ENCODE assay signal across 8 mouse cellular contexts in the genomic region with DNA sequence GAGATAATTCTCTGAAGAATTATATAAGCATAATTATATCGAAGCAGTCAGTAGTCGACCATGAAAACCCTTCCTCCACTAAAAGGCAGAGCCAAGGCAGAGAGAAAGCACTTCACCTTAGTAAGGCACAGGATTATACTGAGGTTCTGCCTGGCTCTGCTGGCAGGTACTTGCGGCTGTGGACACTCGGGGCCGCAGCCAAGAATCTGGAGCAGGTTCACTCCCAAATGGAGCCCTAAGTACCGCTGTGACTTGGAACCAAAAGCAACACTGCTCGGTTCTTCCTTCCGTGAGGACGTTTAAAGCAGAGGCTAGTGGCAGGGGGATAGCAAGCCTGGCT. TPM values are rescaled to one million over a fixed set of nuclear protein-coding genes. Genes with fewer than 3 reads are reported as not detected.
A peak's percentile ranks its signal among the peaks of the same experiment; 100 is the strongest.
DNase-seq lines count a peak whose midpoint lies in the region; ATAC-seq and TF ChIP-seq lines count a peak whose summit lies in the region.

No protein-coding gene starts in this region.

- H3K27ac ChIP-seq in heart, embryonic 10.5 days: peak overlapping the region; percentile 93
- no peak overlapping the region for H3K27ac ChIP-seq in MEL (ENCODE audit: control insufficient read depth, low read depth, low read length)
- peak overlapping the region; percentile 72 for H3K27ac ChIP-seq in hindbrain, embryonic 11.5 days (ENCODE audit: low read depth, low read length)

- DNase-seq in heart, embryonic 10.5 days (ENCODE audit: low spot score): no peak
- DNase-seq in heart, postnatal 4 days: no peak
- DNase-seq in MEL (ENCODE audit: low read depth, low spot score): no peak
- DNase-seq in hindbrain, embryonic 11.5 days (ENCODE audit: low spot score): no peak
- peak; percentile 26 for DNase-seq in lung, postnatal 14 days
- no peak for DNase-seq in embryo, embryonic 10 days (ENCODE audit: low spot score)
- no peak for DNase-seq in right cerebral cortex, postnatal 25 days
- DNase-seq in thymus, adult 18-20 months: no peak

- WGBS in heart, embryonic 10.5 days: 6% methylated on average over 9 of the region's 9 CpGs
- 6% methylated on average over 9 of the region's 9 CpGs for WGBS in hindbrain, embryonic 11.5 days

- no peaks in the 10 kb centered on the region for H3K27me3 ChIP-seq in heart, embryonic 10.5 days (ENCODE audit: insufficient read depth, poor library complexity, severe bottlenecking)
- peaks cover 0 to 4% of the 10 kb centered on the region in 2 experiments; a peak in 3 of 4 replicates for H3K27me3 ChIP-seq in MEL (ENCODE audit: control insufficient read depth in 1 of 2, insufficient read depth in 2 of 2, low read length in 2 of 2)
- H3K27me3 ChIP-seq in hindbrain, embryonic 11.5 days (ENCODE audit: control insufficient read depth, insufficient read depth, low read length): no peaks in the 10 kb centered on the region

- H3K36me3 ChIP-seq in heart, embryonic 10.5 days: no peaks in the 10 kb centered on the region
- peaks cover 0 to 12% of the 10 kb centered on the region in 2 experiments; a peak in 2 of 4 replicates for H3K36me3 ChIP-seq in MEL (ENCODE audit: control insufficient read depth in 1 of 2, insufficient read depth in 2 of 2, low read length in 2 of 2)
- H3K36me3 ChIP-seq in hindbrain, embryonic 11.5 days (ENCODE audit: control insufficient read depth, insufficient read depth, low read length): no peaks in the 10 kb centered on the region

- peak overlapping the region; percentile 89 for H3K4me3 ChIP-seq in heart, embryonic 10.5 days
- peak overlapping the region; percentile 59 to 78 for H3K4me3 ChIP-seq in MEL (ENCODE audit: control insufficient read depth in 1 of 2, insufficient read depth in 1 of 2, low read depth in 2 of 2, low read length in 2 of 2)
- peak overlapping the region; percentile 68 for H3K4me3 ChIP-seq in hindbrain, embryonic 11.5 days (ENCODE audit: low read depth, low read length)

- no peak for TF ChIP-seq CTCF in MEL (IDR thresholded peaks at IDR 0.05 in 2 of 3, conservative IDR thresholded peaks at IDR 0.05 in 1 of 3; ENCODE audit: control insufficient read depth in 1 of 3, insufficient read depth in 1 of 3, low read depth in 2 of 3, low read length in 3 of 3, poor library complexity in 1 of 3, severe bottlenecking in 1 of 3)

- no peak for TF ChIP-seq POLR2A in MEL (IDR thresholded peaks at IDR 0.05; ENCODE audit: control insufficient read depth in 1 of 2, insufficient read depth in 1 of 2, low read depth in 1 of 2, low read length in 2 of 2, poor library complexity in 1 of 2)

- peak overlapping the region; percentile 77 for H3K4me2 ChIP-seq in hindbrain, embryonic 11.5 days (replicated peaks; ENCODE audit: low read depth, low read length)

- TF ChIP-seq EP300 in MEL (IDR thresholded peaks at IDR 0.05; ENCODE audit: low read depth in 1 of 2, low read length in 2 of 2): no peak

- TF ChIP-seq RAD21 in MEL (IDR thresholded peaks at IDR 0.05; ENCODE audit: low read depth, low read length): no peak

- ATAC-seq in hindbrain, embryonic 11.5 days (ENCODE audit: low FRiP score): no peak

- H3K9ac ChIP-seq in MEL (ENCODE audit: control insufficient read depth, low read depth, low read length, poor library complexity, severe bottlenecking): peak overlapping the region; percentile 49
- peak overlapping the region; percentile 51 for H3K9ac ChIP-seq in hindbrain, embryonic 11.5 days (ENCODE audit: low read depth, low read length)

- H3K9me3 ChIP-seq in heart, embryonic 10.5 days: no peaks in the 10 kb centered on the region
- H3K9me3 ChIP-seq in MEL (replicated peaks; ENCODE audit: insufficient read depth, low read length): no peaks in the 10 kb centered on the region
- H3K9me3 ChIP-seq in hindbrain, embryonic 11.5 days (ENCODE audit: control insufficient read depth, low read length): no peaks in the 10 kb centered on the region

- peaks cover 3% of the 10 kb centered on the region; the same call in 1 of the 2 replicates for H3K4me1 ChIP-seq in heart, embryonic 10.5 days
- H3K4me1 ChIP-seq in MEL (ENCODE audit: control insufficient read depth in 1 of 2, insufficient read depth in 2 of 2, low read length in 2 of 2): peaks cover 0 to 3% of the 10 kb centered on the region in 2 experiments; a peak in 3 of 4 replicates
- H3K4me1 ChIP-seq in hindbrain, embryonic 11.5 days (replicated peaks; ENCODE audit: control insufficient read depth, insufficient read depth, low read length): no peaks in the 10 kb centered on the region

- peaks cover 22% of the 10 kb centered on the region for H3K79me2 ChIP-seq in MEL (ENCODE audit: control insufficient read depth, insufficient read depth, low read length, poor library complexity)

TF ChIP-seq in MEL, 35 proteins besides CTCF, POLR2A, EP300 and RAD21:
- no peak for TF ChIP-seq GATA1 (IDR thresholded peaks at IDR 0.05; ENCODE audit: low read depth, low read length)
- no peak for TF ChIP-seq TBP (IDR thresholded peaks at IDR 0.05; ENCODE audit: low read depth, low read length)
- no peak for TF ChIP-seq MAFK (IDR thresholded peaks at IDR 0.05; ENCODE audit: borderline replicate concordance, low read depth, low read length)
- no peak for TF ChIP-seq MEF2A (IDR thresholded peaks at IDR 0.05; ENCODE audit: extremely low read depth, insufficient replicate concordance, low read depth, low read length, poor library complexity, severe bottlenecking)
- no peak for TF ChIP-seq MAX (IDR thresholded peaks at IDR 0.05; ENCODE audit: low read length)
- TF ChIP-seq CHD2 (IDR thresholded peaks at IDR 0.05; ENCODE audit: low read length): no peak
- no peak for TF ChIP-seq ELF1 (IDR thresholded peaks at IDR 0.05; ENCODE audit: low read depth, low read length)
- no peak for TF ChIP-seq MXI1 (IDR thresholded peaks at IDR 0.05; ENCODE audit: low read depth, low read length)

RNA-seq across cellular contexts. Expression of gene Rap2b, which starts 1.4 kb away (rescaled TPM):
- polyA plus RNA-seq in heart, embryonic 10.5 days (2016; fragmentation: Nextera tagmentation; extraction: Ambion mirVana): 6.5 and 6.8 TPM in 2 replicates
- total RNA-seq in heart, postnatal 4 days (2021): 1 to 10 TPM; 5.5 to 6.4 TPM
- total RNA-seq in MEL (2012; rRNA removed): 4.4 and 4.7 TPM in 2 replicates
- 1 to 10 TPM in 1 of 2 experiments, not detected in 1; 5.6 TPM for polyA plus RNA-seq in MEL (2012; ENCODE audit: insufficient read depth in 1 of 2, insufficient read length in 2 of 2, low read depth in 1 of 2, low replicate concordance in 2 of 2, missing spikeins in 1 of 2)
- polyA plus RNA-seq in hindbrain, embryonic 11.5 days (2014; fragmentation: Nextera tagmentation; extraction: Ambion mirVana): 13.4 and 13.8 TPM in 2 replicates

RNA-seq across cellular contexts. Expression of gene B430305J03Rik, which starts 3.0 kb away (rescaled TPM):
- polyA plus RNA-seq in heart, embryonic 10.5 days (2016; fragmentation: Nextera tagmentation; extraction: Ambion mirVana): not detected in 2 replicates
- under 1 TPM; 0.16 to 0.31 TPM for total RNA-seq in heart, postnatal 4 days (2021)
- 0.82 and 1.2 TPM in 2 replicates for total RNA-seq in MEL (2012; rRNA removed)
- 1 to 10 TPM in 1 of 2 experiments, not detected in 1; 4.2 TPM for polyA plus RNA-seq in MEL (2012; ENCODE audit: insufficient read depth in 1 of 2, insufficient read length in 2 of 2, low read depth in 1 of 2, low replicate concordance in 2 of 2, missing spikeins in 1 of 2)
- not detected in 2 replicates for polyA plus RNA-seq in hindbrain, embryonic 11.5 days (2014; fragmentation: Nextera tagmentation; extraction: Ambion mirVana)
